Mouse (Mus musculus) ES-Bruce4 (cell line): ENCODE data around the gene 1700037H04Rik. TPM values are rescaled to one million over a fixed set of nuclear protein-coding genes. Genes with fewer than 3 reads are reported as not detected.

Experiments used
- H3K27ac ChIP-seq: 2 replicates; pipeline ENCODE4 v1.5.1; 2012; ENCODE audit warnings: low read length, inconsistent platforms; ENCODE audit not compliant: insufficient read depth
- H3K27me3 ChIP-seq: 2 replicates; pipeline ENCODE4 v1.6.1; 2012; ENCODE audit warnings: mild to moderate bottlenecking, low read length, inconsistent platforms; ENCODE audit not compliant: control insufficient read depth, poor library complexity, insufficient read depth, severe bottlenecking
- H3K36me3 ChIP-seq: 2 replicates; pipeline ENCODE4 v1.6.1; 2012; ENCODE audit warnings: inconsistent platforms, mild to moderate bottlenecking, low read length, moderate library complexity; ENCODE audit not compliant: control insufficient read depth, poor library complexity, insufficient read depth, severe bottlenecking
- H3K4me1 ChIP-seq: one replicate; pipeline ENCODE4 v1.8.1; 2011; ENCODE audit warnings: low read length; ENCODE audit not compliant: control insufficient read depth, insufficient read depth
- H3K4me3 ChIP-seq: 2 replicates; pipeline ENCODE4 v1.5.1; 2011; ENCODE audit warnings: low read depth, mild to moderate bottlenecking, low read length
- H3K9ac ChIP-seq: 2 replicates; pipeline ENCODE4 v1.6.1; 2012; ENCODE audit warnings: low read depth, mild to moderate bottlenecking, inconsistent platforms; ENCODE audit not compliant: poor library complexity, severe bottlenecking
- H3K9me3 ChIP-seq: replicated peaks from 2 replicates; pipeline ENCODE4 v1.6.1; 2012; ENCODE audit warnings: mild to moderate bottlenecking, low read length, inconsistent platforms; ENCODE audit not compliant: control insufficient read depth, poor library complexity, insufficient read depth, severe bottlenecking
- CTCF ChIP-seq: IDR thresholded peaks from one replicate; pipeline ENCODE4 v1.8.1; 2011; ENCODE audit warnings: low read depth, low read length
- EP300 ChIP-seq: IDR thresholded peaks from 2 replicates; pipeline ENCODE4 v1.6.1; 2011; ENCODE audit warnings: low read depth, low read length; ENCODE audit not compliant: insufficient read depth
- POLR2A ChIP-seq: IDR thresholded peaks from one replicate; pipeline ENCODE4 v1.8.1; 2011; ENCODE audit warnings: low read length; ENCODE audit not compliant: insufficient read depth
- polyA plus RNA-seq: library from polyadenylated mRNA; stranded (reverse); fragments of >200 nt; gene quantifications from 2 replicates; pipeline ENCODE4 v1.2.4, GENCODE M21; 2011; ENCODE audit warnings: low read depth; ENCODE audit not compliant: missing spikeins, insufficient read depth, insufficient read length

Gene 1700037H04Rik
- polyA plus RNA-seq, 1 experiment: 79.8 TPM

DNA sequence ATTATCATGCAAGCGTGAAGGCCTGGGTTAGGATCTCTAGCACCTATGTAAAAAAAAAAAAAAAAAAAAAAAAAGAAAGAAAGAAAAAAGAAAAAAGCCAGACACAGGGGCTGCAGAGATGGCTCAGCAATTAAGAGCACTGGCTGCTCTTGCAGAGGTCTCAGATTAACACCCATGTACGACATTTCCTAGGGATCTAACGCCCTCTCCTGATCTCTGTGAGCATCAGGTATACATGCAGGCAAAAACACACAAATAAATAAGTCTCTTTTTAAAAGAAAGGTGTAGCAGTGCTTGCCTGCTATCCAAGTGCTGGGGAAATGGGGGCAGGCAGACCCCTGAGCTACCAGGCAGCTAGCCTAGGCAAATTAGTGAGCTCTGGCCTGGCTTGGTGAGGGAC, 58.4 kb downstream of the 1700037H04Rik start:
- no peak overlapping the region for H3K27ac ChIP-seq
- H3K27me3 ChIP-seq: no peaks in the 10 kb centered on the region
- TF ChIP-seq EP300 (no peak), CTCF (no peak), POLR2A (no peak)
- no peaks in the 10 kb centered on the region for H3K9me3 ChIP-seq
- H3K9ac ChIP-seq: no peak overlapping the region
- H3K36me3 ChIP-seq: no peaks in the 10 kb centered on the region
- peaks cover 5% of the 10 kb centered on the region for H3K4me1 ChIP-seq
- no peak overlapping the region for H3K4me3 ChIP-seq

DNA sequence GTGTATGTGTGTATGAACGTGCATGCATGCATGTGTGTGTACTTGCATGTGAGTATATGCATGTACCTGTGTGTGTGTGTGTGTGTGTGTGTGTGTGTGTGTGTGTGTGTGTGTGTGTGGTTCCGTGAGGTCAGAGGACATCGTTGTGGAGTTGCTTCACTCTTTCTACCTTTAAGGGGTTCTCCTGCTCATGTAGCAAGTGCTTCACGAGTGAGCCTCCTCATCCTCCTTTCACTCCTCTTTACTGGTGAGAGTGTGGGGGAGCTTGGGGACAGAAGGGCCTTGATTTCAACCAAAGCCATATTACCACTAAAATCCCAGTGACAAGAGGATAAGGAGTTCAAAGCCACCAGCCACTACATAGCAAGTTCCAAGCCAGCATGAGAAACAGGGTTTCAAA, 62.8 kb downstream of the 1700037H04Rik start:
- peak overlapping the region; percentile 54 for H3K4me3 ChIP-seq
- H3K9ac ChIP-seq: peak overlapping the region; percentile 63
- no peaks in the 10 kb centered on the region for H3K36me3 ChIP-seq
- peak overlapping the region; percentile 99 for H3K27ac ChIP-seq
- peaks cover 3% of the 10 kb centered on the region for H3K4me1 ChIP-seq
- no peaks in the 10 kb centered on the region for H3K27me3 ChIP-seq
- H3K9me3 ChIP-seq: no peaks in the 10 kb centered on the region
- TF ChIP-seq EP300 (no peak), CTCF (no peak), POLR2A (no peak)

Other genes with a start within 250 kb of the 1700037H04Rik start
- 0.73 TPM in 1 of 2 replicates, not detected in the other for gene Gfra4, start 117.0 kb downstream of the 1700037H04Rik start, polyA plus RNA-seq
- gene Adam33, start 96.3 kb downstream of the 1700037H04Rik start, polyA plus RNA-seq: 0.37 TPM in 1 of 2 replicates, not detected in the other
- 0.16 TPM in 1 of 2 replicates, not detected in the other for gene Siglec1, start 73.3 kb downstream of the 1700037H04Rik start, polyA plus RNA-seq
- 1.9 and 2.2 TPM in 2 replicates for gene Hspa12b, start 32.8 kb downstream of the 1700037H04Rik start, polyA plus RNA-seq
- gene Gm11037, start 26.6 kb downstream of the 1700037H04Rik start, polyA plus RNA-seq: not detected in 2 replicates
- 12.2 and 12.3 TPM in 2 replicates for gene Cenpb, start 20.0 kb upstream of the 1700037H04Rik start, polyA plus RNA-seq
- 26.1 and 28.8 TPM in 2 replicates for gene Cdc25b, start 26.9 kb upstream of the 1700037H04Rik start, polyA plus RNA-seq
- 1.2 and 2.0 TPM in 2 replicates for gene Spef1, start 27.2 kb upstream of the 1700037H04Rik start, polyA plus RNA-seq
- 6.5 and 8.5 TPM in 2 replicates for gene Ap5s1, start 47.0 kb upstream of the 1700037H04Rik start, polyA plus RNA-seq
- gene Mavs, start 74.0 kb upstream of the 1700037H04Rik start, polyA plus RNA-seq: 16.7 and 20.3 TPM in 2 replicates
- 67.0 and 78.5 TPM in 2 replicates for gene Pank2, start 102.4 kb upstream of the 1700037H04Rik start, polyA plus RNA-seq
- gene Rnf24, start 192.8 kb upstream of the 1700037H04Rik start, polyA plus RNA-seq: 7.1 and 7.5 TPM in 2 replicates